Mouse (Mus musculus): ENCODE measurements around the gene Arid4a. TPM values are rescaled to one million over a fixed set of nuclear protein-coding genes. Genes with fewer than 3 reads are reported as not detected.

Arid4a gene
- total and polyA plus RNA-seq, 3 experiments, result 6.7 to 13.0 TPM; not detected in 1

DNA sequence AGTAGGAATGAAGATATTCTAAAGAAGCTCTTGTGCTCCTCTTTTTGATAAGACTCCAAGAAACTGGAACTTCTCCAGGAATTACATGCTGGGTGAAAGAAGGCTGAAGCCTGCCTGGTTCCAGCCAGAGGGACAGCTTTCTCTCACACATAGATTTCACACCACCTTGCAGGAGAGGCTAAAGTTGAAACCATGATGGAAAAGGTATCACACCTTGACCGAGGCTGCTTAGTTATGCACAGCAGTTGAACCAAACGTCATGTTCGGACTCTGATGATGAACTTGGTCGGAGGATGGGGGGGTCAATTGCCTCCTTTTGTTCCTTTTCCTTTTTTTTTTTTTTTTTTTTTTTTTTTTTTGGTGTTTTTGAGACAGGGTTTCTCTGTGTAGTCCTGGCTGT lies 42.0 kb upstream of the Arid4a start:
- H3K36me3 ChIP-seq (ENCODE audit: control insufficient read depth in 1 of 2, insufficient read depth in 2 of 2, low read length in 2 of 2), result peaks cover 13 to 18% of the 10 kb centered on the region in 2 experiments
- TF ChIP-seq MAFK (IDR thresholded peaks at IDR 0.05; ENCODE audit: borderline replicate concordance, low read depth, low read length) (no peak), ZC3H11A (IDR thresholded peaks at IDR 0.05; ENCODE audit: low read depth, low read length) (no peak)
- H3K27me3 ChIP-seq (ENCODE audit: control insufficient read depth in 1 of 2, insufficient read depth in 2 of 2, low read length in 2 of 2), result no peaks in the 10 kb centered on the region
- no peaks in the 10 kb centered on the region for H3K9me3 ChIP-seq (replicated peaks; ENCODE audit: insufficient read depth, low read length)
- peaks cover 0 to 12% of the 10 kb centered on the region in 2 experiments; a peak in 3 of 4 replicates for H3K4me1 ChIP-seq (ENCODE audit: control insufficient read depth in 1 of 2, insufficient read depth in 2 of 2, low read length in 2 of 2)
- peak; percentile 36 for DNase-seq (ENCODE audit: low read depth, low spot score)
- peaks cover 42% of the 10 kb centered on the region for H3K79me2 ChIP-seq (ENCODE audit: control insufficient read depth, insufficient read depth, low read length, poor library complexity)
- peak overlapping the region; percentile 76 for H3K9ac ChIP-seq (ENCODE audit: control insufficient read depth, low read depth, low read length, poor library complexity, severe bottlenecking)
- H3K27ac ChIP-seq (ENCODE audit: control insufficient read depth, low read depth, low read length), result no peak overlapping the region; the same call in 1 of the 2 replicates
- peak overlapping the region; percentile 59 to 76; a peak in 3 of 4 replicates for H3K4me3 ChIP-seq (ENCODE audit: control insufficient read depth in 1 of 2, insufficient read depth in 1 of 2, low read depth in 2 of 2, low read length in 2 of 2)

- H3K36me3 ChIP-seq (ENCODE audit: control insufficient read depth in 1 of 2, insufficient read depth in 2 of 2, low read length in 2 of 2), result peaks cover 15 to 18% of the 10 kb centered on the region in 2 experiments
- no peaks in the 10 kb centered on the region for H3K27me3 ChIP-seq (ENCODE audit: control insufficient read depth in 1 of 2, insufficient read depth in 2 of 2, low read length in 2 of 2)
- peak within 1 kb of the TSS; percentile 96 to 99 for H3K4me3 ChIP-seq (ENCODE audit: control insufficient read depth in 1 of 2, insufficient read depth in 1 of 2, low read depth in 2 of 2, low read length in 2 of 2)
- TF ChIP-seq ELF1 (IDR thresholded peaks at IDR 0.05; ENCODE audit: low read depth, low read length), result peak; percentile 24; the same call in 1 of the 2 replicates
- 0 out of 2 replicates have a peak, but pooled peaks have one; percentile 80 for TF ChIP-seq CHD1 (IDR thresholded peaks at IDR 0.05; ENCODE audit: low read depth, low read length)
- TF ChIP-seq E2F4 (IDR thresholded peaks at IDR 0.05; ENCODE audit: borderline replicate concordance, low read depth, low read length), result no peak
- TF ChIP-seq TCF12 (IDR thresholded peaks at IDR 0.05; ENCODE audit: low read depth, low read length), result peak; percentile 39; the same call in 1 of the 2 replicates
- TF ChIP-seq TBP (IDR thresholded peaks at IDR 0.05; ENCODE audit: low read depth, low read length), result peak; percentile 54; the same call in 1 of the 2 replicates
- no peak for TF ChIP-seq POLR2AphosphoS5 (IDR thresholded peaks at IDR 0.05; ENCODE audit: borderline replicate concordance, low read depth, low read length)
- peak; percentile 77 to 95 for TF ChIP-seq POLR2A (IDR thresholded peaks at IDR 0.05; ENCODE audit: control insufficient read depth in 1 of 2, insufficient read depth in 1 of 2, low read depth in 1 of 2, low read length in 2 of 2, poor library complexity in 1 of 2)
- no peak for TF ChIP-seq TAL1 (IDR thresholded peaks at IDR 0.05; ENCODE audit: low read length)
- TF ChIP-seq USF1 (IDR thresholded peaks at IDR 0.05; ENCODE audit: low read depth, low read length), result no peak
- peak; percentile 69; the same call in 1 of the 2 replicates for TF ChIP-seq MYC (IDR thresholded peaks at IDR 0.05; ENCODE audit: low read depth, low read length)
- peak; percentile 99 for TF ChIP-seq ZNF384 (IDR thresholded peaks at IDR 0.05; ENCODE audit: low read depth, low read length)
- peak; percentile 86 for TF ChIP-seq HCFC1 (IDR thresholded peaks at IDR 0.05; ENCODE audit: low read depth, low read length)
- TF ChIP-seq NRF1 (IDR thresholded peaks at IDR 0.05; ENCODE audit: insufficient read depth, low read depth, low read length, poor library complexity, severe bottlenecking), result peak; percentile 72
- peak; percentile 77; the same call in 1 of the 2 replicates for TF ChIP-seq SIN3A (IDR thresholded peaks at IDR 0.05; ENCODE audit: low read length)
- TF ChIP-seq ZMIZ1 (IDR thresholded peaks at IDR 0.05; ENCODE audit: low read depth, low read length), result peak; percentile 78
- TF ChIP-seq NELFE (IDR thresholded peaks at IDR 0.05; ENCODE audit: low read depth, low read length), result peak; percentile 82
- peak; percentile 57 for TF ChIP-seq MXI1 (IDR thresholded peaks at IDR 0.05; ENCODE audit: low read depth, low read length)
- no peak; the same call in 1 of the 2 replicates for TF ChIP-seq KAT2A (conservative IDR thresholded peaks at IDR 0.05; ENCODE audit: low read depth, low read length)
- TF ChIP-seq POLR2AphosphoS2 (IDR thresholded peaks at IDR 0.05; ENCODE audit: low read length), result peak; percentile 69; the same call in 1 of the 2 replicates
- H3K4me1 ChIP-seq (ENCODE audit: control insufficient read depth in 1 of 2, insufficient read depth in 2 of 2, low read length in 2 of 2), result peaks cover 0 to 12% of the 10 kb centered on the region in 2 experiments; a peak in 3 of 4 replicates
- peaks cover 48% of the 10 kb centered on the region for H3K79me2 ChIP-seq (ENCODE audit: control insufficient read depth, insufficient read depth, low read length, poor library complexity)
- DNase-seq (ENCODE audit: low read depth, low spot score), result peak; percentile 97
- H3K9ac ChIP-seq (ENCODE audit: control insufficient read depth, low read depth, low read length, poor library complexity, severe bottlenecking), result peak within 1 kb of the TSS; percentile 97
- peak within 1 kb of the TSS; percentile 80 for H3K27ac ChIP-seq (ENCODE audit: control insufficient read depth, low read depth, low read length)
- H3K9me3 ChIP-seq (replicated peaks; ENCODE audit: insufficient read depth, low read length), result no peaks in the 10 kb centered on the region
Observed at GRCm38 (mm10) chr12:70974441-70975266, 41.1 kb upstream of the Arid4a start, which contains the start of gene Psma3. Gene Psma3, plus strand, starts transcription at chr12:70974621.
